Mouse (Mus musculus): ENCODE results near the gene Ipo9.

DNA sequence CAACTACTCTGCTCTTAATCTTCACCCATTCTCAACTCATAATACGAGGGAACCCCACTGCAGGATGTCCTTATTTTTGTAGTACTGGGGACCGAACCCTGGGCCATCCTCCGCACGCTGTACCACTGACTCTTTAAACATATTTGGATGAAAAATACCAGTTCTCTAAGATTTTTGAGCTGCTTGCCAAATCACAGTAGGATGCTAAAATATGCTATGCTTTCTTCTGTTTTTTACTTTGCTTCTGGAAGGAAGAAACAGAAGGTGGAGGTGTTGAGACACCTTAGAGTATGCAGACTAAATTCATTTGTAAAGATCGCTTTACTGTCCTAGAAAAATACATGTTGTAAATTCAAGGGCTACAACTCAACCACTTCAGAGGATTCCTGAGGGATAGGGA lies 46.1 kb downstream of the Ipo9 start:
- no peak for TF ChIP-seq POLR2A (IDR thresholded peaks at IDR 0.05; ENCODE audit: low read depth, low read length)
- no peak for TF ChIP-seq PAX5 (IDR thresholded peaks at IDR 0.05; ENCODE audit: low read length)
- no peak for TF ChIP-seq TBP (conservative IDR thresholded peaks at IDR 0.05; ENCODE audit: low read depth, low read length)
- no peak for TF ChIP-seq GABPA (IDR thresholded peaks at IDR 0.05; ENCODE audit: insufficient replicate concordance, low read depth, low read length)
- no peak for TF ChIP-seq E2F4 (IDR thresholded peaks at IDR 0.05; ENCODE audit: insufficient replicate concordance, low read depth, low read length)
